Mouse (Mus musculus) bone marrow macrophage, adult 2 months (primary cell): ENCODE data around the gene St14.

Experiments
- CTCF ChIP-seq: IDR thresholded peaks from 2 replicates; pipeline ENCODE4 v1.5.1; 2012; ENCODE audit warnings: low read depth, mild to moderate bottlenecking, low read length, moderate library complexity
- POLR2A ChIP-seq: IDR thresholded peaks from 2 replicates; pipeline ENCODE4 v1.6.1; 2012; ENCODE audit warnings: mild to moderate bottlenecking, low read depth, low read length, borderline replicate concordance

DNA sequence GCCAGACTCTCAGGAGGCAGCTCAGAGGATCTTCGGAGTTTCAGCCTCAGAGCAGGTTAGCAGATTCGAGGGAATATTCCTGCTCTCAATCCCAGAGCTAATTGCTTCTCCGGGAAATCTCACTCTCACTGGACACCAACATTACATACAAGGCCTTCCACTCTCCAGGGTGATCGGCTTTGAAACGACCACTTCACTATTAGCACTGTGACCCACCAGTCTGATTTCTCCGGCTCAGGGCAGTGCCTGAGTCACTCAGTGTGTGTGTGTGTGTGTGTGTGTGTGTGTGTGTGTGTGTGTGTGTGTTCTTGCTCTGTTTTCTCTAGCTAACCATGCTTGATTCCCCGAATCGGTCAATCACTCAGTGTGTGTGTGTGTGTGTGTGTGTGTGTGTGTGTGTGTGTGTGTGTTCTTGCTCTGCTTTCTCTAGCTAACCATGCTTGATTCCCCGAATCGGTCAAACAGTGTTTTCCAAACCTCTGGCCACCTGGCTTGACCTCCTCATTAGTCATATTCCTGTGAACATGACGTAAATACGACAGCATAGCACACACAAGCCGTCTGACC, 9.1 kb downstream of the St14 start:
- TF ChIP-seq CTCF: no peak
- no peak for TF ChIP-seq POLR2A
